Mouse (Mus musculus): ENCODE measurements around the gene 1700016K19Rik.

DNA sequence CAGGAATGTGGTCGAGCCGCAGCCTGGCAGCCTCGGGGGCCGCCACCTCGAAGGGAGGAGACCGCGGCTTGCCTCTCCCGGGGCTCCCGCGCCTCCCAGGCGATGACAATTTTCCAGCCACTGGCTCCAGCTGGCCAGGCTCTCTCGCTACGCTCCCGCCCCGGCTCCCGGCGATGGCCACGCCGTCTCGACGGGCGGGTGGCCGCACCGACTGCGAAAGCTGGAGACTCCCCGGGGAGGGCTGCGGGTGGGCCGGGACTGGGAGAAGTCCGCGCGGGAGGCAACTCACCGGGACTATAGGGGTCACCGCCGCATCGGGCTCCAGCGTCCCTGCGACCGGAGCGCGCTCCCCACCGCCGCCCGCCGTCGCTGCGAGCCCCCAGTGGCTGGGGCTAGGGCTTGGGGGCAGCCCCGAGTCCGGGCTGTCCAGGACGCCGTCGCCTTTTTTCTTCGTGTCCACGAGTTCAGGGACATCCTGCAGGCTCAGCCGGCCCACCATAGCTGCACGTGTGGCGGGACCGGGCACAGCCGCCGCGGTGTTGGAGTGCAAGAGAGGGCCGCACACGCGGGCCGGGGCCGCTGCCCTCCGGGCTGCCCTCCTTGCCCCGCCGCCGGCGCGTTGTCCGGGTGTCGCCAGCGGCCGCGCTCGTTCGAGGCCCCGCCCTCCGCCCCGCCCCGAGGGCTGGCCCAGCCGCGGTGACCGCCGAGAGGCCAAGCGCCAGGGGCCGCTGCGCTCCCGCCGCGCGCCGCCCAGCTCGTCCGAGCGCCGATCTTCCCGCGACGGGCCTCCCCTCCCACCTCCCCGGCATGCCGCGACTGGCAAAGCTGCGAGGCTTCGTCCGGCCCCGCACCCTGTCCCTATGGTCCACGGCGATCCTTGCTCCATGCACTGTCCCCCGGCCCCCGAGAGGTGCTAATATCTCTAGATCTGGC lies 27.7 kb downstream of the 1700016K19Rik start, which contains the start of gene Rflnb:
- TF ChIP-seq GATA1 (IDR thresholded peaks at IDR 0.05; ENCODE audit: borderline replicate concordance, low read length) (no peak), FLI1 (IDR thresholded peaks at IDR 0.05; ENCODE audit: low read length) (no peak)

Data from megakaryocyte, embryonic 14.5 days (primary cell).